Mouse (Mus musculus): ENCODE measurements at regions not wholly inside any gene's neighbourhood (a gene's known extent, or its start where the extent isn't known, plus 50 kb on each side); places are given as distances from the start of the nearest gene placed in this dataset.

DNA sequence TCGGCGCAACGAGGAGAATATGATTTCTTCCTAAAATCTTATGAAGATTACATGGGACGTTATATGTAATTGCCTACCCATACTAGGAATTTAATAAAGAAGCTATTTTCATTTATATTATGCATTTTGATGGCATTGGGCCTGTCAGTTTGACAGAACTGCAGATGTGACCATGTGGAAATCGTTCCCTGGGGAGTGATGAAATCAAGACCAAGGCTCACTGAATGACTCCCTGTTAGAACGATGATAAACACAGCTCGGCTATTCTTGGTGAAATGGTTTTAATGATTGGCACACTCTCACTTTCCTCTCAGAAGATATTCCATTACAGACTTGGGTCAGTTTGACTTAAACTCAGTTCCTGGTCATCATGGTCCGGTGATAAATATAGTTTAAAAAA, 246.4 kb downstream of the Btg1 start:
- H3K4me1 ChIP-seq (ENCODE audit: control insufficient read depth, insufficient read depth, low read length) = no peaks in the 10 kb centered on the region
- no peak for TF ChIP-seq CTCF (IDR thresholded peaks at IDR 0.05; ENCODE audit: control insufficient read depth, insufficient read depth, insufficient replicate concordance, low read depth, low read length)
- no peak for TF ChIP-seq POLR2A (IDR thresholded peaks at IDR 0.05; ENCODE audit: control insufficient read depth, low read depth, low read length)
- H3K27me3 ChIP-seq (ENCODE audit: control insufficient read depth, insufficient read depth, low read length) = no peaks in the 10 kb centered on the region
- H3K36me3 ChIP-seq (ENCODE audit: control insufficient read depth, insufficient read depth, low read length) = no peaks in the 10 kb centered on the region
- H3K27ac ChIP-seq (ENCODE audit: control insufficient read depth, insufficient read depth, low read depth, low read length) = no peak overlapping the region
- H3K4me3 ChIP-seq (ENCODE audit: control insufficient read depth, low read depth, low read length) = no peak overlapping the region

DNA sequence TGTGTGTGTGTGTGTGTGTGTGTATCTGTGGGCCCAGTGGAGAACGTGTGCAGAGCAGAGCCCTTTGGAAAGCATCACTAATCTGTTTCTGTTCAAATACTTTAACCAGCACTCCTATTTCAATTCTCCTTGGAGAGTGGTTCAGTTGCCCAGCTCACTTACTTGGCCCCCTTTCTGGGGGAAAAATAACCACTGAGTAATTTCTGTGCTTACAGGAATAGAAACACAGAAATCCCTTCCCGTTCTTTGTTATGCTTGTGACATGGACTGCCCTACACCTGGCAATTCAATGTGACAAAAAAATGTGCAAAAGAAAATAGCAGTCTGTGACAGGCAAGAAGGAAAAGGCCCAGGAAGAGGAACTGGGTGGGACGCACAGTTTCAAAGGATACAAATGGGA, 249.7 kb downstream of the Btg1 start:
- TF ChIP-seq POLR2A (IDR thresholded peaks at IDR 0.05; ENCODE audit: control insufficient read depth, low read depth, low read length) (no peak), CTCF (IDR thresholded peaks at IDR 0.05; ENCODE audit: control insufficient read depth, insufficient read depth, insufficient replicate concordance, low read depth, low read length) (no peak)
- Histone ChIP-seq H3K36me3 (ENCODE audit: control insufficient read depth, insufficient read depth, low read length) (no peaks in the 10 kb centered on the region), H3K27me3 (ENCODE audit: control insufficient read depth, insufficient read depth, low read length) (no peaks in the 10 kb centered on the region), H3K4me3 (ENCODE audit: control insufficient read depth, low read depth, low read length) (no peak overlapping the region), H3K27ac (ENCODE audit: control insufficient read depth, insufficient read depth, low read depth, low read length) (no peak overlapping the region), H3K4me1 (ENCODE audit: control insufficient read depth, insufficient read depth, low read length) (no peaks in the 10 kb centered on the region)

DNA sequence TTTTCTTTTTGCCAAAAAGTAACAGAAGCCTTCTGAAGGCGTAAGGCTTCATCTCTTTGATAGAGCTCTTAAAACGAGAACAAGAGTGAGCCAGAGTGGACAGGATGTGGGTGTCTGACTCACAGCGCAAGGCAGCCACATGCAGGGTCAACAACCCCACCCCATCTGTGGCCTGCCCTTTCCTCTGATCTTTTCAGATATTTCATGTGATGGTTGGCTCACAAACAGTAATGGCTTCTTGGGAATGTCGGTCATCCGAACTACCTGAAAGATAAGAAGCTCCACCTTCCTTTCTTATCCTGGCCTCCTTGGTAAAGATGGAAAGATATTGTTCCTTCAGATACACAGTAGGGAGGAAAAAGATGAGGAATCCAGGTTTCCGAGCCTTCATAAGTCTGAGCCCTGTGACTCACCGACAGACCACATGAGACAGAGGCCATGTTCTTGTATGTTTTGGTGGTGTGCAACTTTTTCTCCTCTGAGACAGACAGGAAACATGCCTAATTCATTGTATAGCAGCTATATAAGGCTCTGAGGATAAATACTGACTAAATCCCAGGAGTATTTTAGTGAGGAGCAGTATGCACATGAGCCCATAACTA, 254.9 kb downstream of the Btg1 start:
- Histone ChIP-seq H3K4me1 (ENCODE audit: control insufficient read depth, insufficient read depth, low read length) (no peaks in the 10 kb centered on the region), H3K4me3 (ENCODE audit: control insufficient read depth, low read depth, low read length) (no peak overlapping the region), H3K27me3 (ENCODE audit: control insufficient read depth, insufficient read depth, low read length) (no peaks in the 10 kb centered on the region), H3K36me3 (ENCODE audit: control insufficient read depth, insufficient read depth, low read length) (no peaks in the 10 kb centered on the region), H3K27ac (ENCODE audit: control insufficient read depth, insufficient read depth, low read depth, low read length) (no peak overlapping the region)
- no peak for TF ChIP-seq CTCF (IDR thresholded peaks at IDR 0.05; ENCODE audit: control insufficient read depth, insufficient read depth, insufficient replicate concordance, low read depth, low read length)
- no peak for TF ChIP-seq POLR2A (IDR thresholded peaks at IDR 0.05; ENCODE audit: control insufficient read depth, low read depth, low read length)

DNA sequence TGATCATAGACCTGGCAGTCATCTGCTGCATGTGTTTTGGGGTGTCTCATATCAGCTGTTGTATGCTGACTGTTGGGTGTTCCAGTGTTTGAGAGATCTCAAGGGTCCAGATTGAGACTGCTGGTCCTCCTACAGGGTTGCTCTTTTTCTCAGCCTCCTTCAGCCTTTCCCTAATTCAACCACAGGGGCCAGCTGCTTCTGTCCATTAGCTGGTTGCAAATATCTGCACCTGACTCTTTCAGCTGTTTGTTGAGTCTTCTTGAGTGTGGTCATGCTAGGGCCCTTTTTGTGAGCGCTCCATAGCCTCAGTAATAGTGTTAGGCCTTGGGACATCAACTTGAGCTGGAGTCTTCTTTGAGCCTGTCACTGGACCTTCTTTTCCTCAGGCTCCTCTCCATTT, 257.8 kb downstream of the Btg1 start:
- H3K27ac ChIP-seq (ENCODE audit: control insufficient read depth, insufficient read depth, low read depth, low read length) = no peak overlapping the region
- TF ChIP-seq CTCF (IDR thresholded peaks at IDR 0.05; ENCODE audit: control insufficient read depth, insufficient read depth, insufficient replicate concordance, low read depth, low read length) = no peak
- no peak for TF ChIP-seq POLR2A (IDR thresholded peaks at IDR 0.05; ENCODE audit: control insufficient read depth, low read depth, low read length)
- no peaks in the 10 kb centered on the region for H3K36me3 ChIP-seq (ENCODE audit: control insufficient read depth, insufficient read depth, low read length)
- no peaks in the 10 kb centered on the region for H3K27me3 ChIP-seq (ENCODE audit: control insufficient read depth, insufficient read depth, low read length)
- no peaks in the 10 kb centered on the region for H3K4me1 ChIP-seq (ENCODE audit: control insufficient read depth, insufficient read depth, low read length)
- no peak overlapping the region for H3K4me3 ChIP-seq (ENCODE audit: control insufficient read depth, low read depth, low read length)

DNA sequence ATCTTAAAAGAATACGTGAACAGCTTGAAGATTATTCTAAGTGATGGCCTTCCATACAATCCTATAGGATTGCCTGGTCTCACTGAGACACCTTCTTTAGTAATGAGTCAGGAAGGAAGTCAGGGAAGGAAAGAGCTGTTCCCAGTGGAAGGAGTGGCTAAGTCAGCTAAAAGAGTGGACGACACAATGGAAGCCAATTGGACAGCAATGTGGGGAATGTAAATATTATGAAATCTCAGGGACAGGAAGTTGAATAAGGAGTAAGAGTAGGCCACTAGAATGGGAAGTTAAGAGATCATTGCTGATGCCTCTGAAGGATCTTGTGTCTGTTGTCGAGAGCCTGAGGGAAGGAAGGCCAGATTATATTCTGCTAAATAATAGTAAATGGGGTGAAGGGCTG, 258.9 kb downstream of the Btg1 start:
- TF ChIP-seq POLR2A (IDR thresholded peaks at IDR 0.05; ENCODE audit: control insufficient read depth, low read depth, low read length) = no peak
- TF ChIP-seq CTCF (IDR thresholded peaks at IDR 0.05; ENCODE audit: control insufficient read depth, insufficient read depth, insufficient replicate concordance, low read depth, low read length) = no peak
- Histone ChIP-seq H3K27me3 (ENCODE audit: control insufficient read depth, insufficient read depth, low read length) (no peaks in the 10 kb centered on the region), H3K4me3 (ENCODE audit: control insufficient read depth, low read depth, low read length) (no peak overlapping the region), H3K36me3 (ENCODE audit: control insufficient read depth, insufficient read depth, low read length) (no peaks in the 10 kb centered on the region), H3K4me1 (ENCODE audit: control insufficient read depth, insufficient read depth, low read length) (no peaks in the 10 kb centered on the region), H3K27ac (ENCODE audit: control insufficient read depth, insufficient read depth, low read depth, low read length) (no peak overlapping the region)

DNA sequence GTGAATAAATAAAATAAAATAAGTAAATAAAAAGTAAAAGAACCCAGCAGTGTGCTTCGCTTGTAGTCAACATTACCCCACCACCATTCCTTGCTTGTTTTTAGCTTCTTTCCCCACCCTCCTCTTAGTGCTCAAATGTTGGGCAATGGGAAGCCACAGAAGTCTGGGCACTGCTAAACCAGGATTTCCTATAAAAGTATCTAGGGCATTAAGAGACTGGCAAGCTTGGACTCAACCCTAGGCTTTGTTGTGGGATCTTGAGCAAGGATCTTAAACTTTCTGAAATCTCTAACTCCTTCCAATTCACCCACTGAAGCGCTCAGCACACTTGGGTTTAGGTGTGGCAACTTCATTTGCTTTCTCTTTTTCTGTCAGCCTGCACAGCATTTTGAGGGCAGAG, 262.6 kb downstream of the Btg1 start:
- no peak overlapping the region for H3K4me3 ChIP-seq (ENCODE audit: control insufficient read depth, low read depth, low read length)
- no peaks in the 10 kb centered on the region for H3K36me3 ChIP-seq (ENCODE audit: control insufficient read depth, insufficient read depth, low read length)
- H3K27ac ChIP-seq (ENCODE audit: control insufficient read depth, insufficient read depth, low read depth, low read length) = no peak overlapping the region
- no peak for TF ChIP-seq POLR2A (IDR thresholded peaks at IDR 0.05; ENCODE audit: control insufficient read depth, low read depth, low read length)
- no peak for TF ChIP-seq CTCF (IDR thresholded peaks at IDR 0.05; ENCODE audit: control insufficient read depth, insufficient read depth, insufficient replicate concordance, low read depth, low read length)
- H3K4me1 ChIP-seq (ENCODE audit: control insufficient read depth, insufficient read depth, low read length) = no peaks in the 10 kb centered on the region
- no peaks in the 10 kb centered on the region for H3K27me3 ChIP-seq (ENCODE audit: control insufficient read depth, insufficient read depth, low read length)

DNA sequence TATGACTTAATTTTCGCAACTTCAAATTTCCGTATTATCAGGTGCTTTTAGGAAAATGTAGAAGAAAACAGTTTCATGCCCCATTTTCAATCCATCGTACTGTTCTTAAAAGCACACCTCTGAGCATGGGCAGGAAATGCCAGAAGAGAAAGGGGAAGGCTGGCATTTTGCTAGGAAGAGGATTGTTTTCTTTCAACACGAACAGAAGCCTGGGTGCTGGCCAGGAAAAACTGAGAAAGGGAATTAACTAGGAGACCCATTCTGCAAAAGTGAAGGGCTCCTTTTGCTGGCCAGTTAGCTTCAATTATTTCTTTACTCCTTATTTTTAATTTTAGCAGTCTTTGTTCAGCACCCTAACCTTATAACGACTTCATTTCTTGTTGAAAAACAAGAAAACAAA, 264.0 kb downstream of the Btg1 start:
- Histone ChIP-seq H3K27ac (ENCODE audit: control insufficient read depth, insufficient read depth, low read depth, low read length) (no peak overlapping the region), H3K4me3 (ENCODE audit: control insufficient read depth, low read depth, low read length) (no peak overlapping the region), H3K36me3 (ENCODE audit: control insufficient read depth, insufficient read depth, low read length) (no peaks in the 10 kb centered on the region), H3K4me1 (ENCODE audit: control insufficient read depth, insufficient read depth, low read length) (no peaks in the 10 kb centered on the region), H3K27me3 (ENCODE audit: control insufficient read depth, insufficient read depth, low read length) (no peaks in the 10 kb centered on the region)
- TF ChIP-seq CTCF (IDR thresholded peaks at IDR 0.05; ENCODE audit: control insufficient read depth, insufficient read depth, insufficient replicate concordance, low read depth, low read length) (no peak), POLR2A (IDR thresholded peaks at IDR 0.05; ENCODE audit: control insufficient read depth, low read depth, low read length) (no peak)

DNA sequence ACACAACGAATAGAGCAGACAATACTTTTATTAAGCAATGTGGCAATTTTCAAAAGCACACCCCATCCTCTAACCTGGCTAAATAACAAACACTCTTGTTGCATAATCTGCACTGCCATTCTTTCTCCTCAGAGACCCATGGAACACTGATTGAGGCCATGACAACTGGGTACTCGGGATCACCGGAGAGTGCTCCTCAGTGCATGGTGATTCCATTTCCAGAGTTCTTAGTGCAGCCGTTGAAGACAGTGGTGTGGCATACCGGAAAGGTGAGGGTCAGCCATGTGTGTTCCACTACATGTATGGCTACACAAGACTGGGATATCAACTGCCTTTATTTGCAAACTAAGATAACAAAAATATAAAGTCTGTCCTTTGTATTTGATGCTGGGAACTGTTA, 264.4 kb downstream of the Btg1 start:
- TF ChIP-seq POLR2A (IDR thresholded peaks at IDR 0.05; ENCODE audit: control insufficient read depth, low read depth, low read length) = no peak
- TF ChIP-seq CTCF (IDR thresholded peaks at IDR 0.05; ENCODE audit: control insufficient read depth, insufficient read depth, insufficient replicate concordance, low read depth, low read length) = no peak
- no peak overlapping the region for H3K27ac ChIP-seq (ENCODE audit: control insufficient read depth, insufficient read depth, low read depth, low read length)
- H3K4me1 ChIP-seq (ENCODE audit: control insufficient read depth, insufficient read depth, low read length) = no peaks in the 10 kb centered on the region
- no peak overlapping the region for H3K4me3 ChIP-seq (ENCODE audit: control insufficient read depth, low read depth, low read length)
- H3K36me3 ChIP-seq (ENCODE audit: control insufficient read depth, insufficient read depth, low read length) = no peaks in the 10 kb centered on the region
- no peaks in the 10 kb centered on the region for H3K27me3 ChIP-seq (ENCODE audit: control insufficient read depth, insufficient read depth, low read length)
